Mouse (Mus musculus): ENCODE data around the gene Smarcc2. TPM values are rescaled to one million over a fixed set of nuclear protein-coding genes. Genes with fewer than 3 reads are reported as not detected.
A peak's percentile ranks its signal among the peaks of the same experiment; 100 is the strongest.

Gene Smarcc2
- 10 to 100 TPM; 47.0 to 62.8 TPM for total RNA-seq (2021)
- long read RNA-seq, experiment 1, full-length matches to known transcripts = 47 of 83 reads
- long read RNA-seq, experiment 1, partial matches to known transcripts = 19 of 83 reads
- long read RNA-seq, experiment 1, other reads (novel, unspliced or antisense) = 17 of 83 reads
- long read RNA-seq, experiment 2, full-length matches to known transcripts = 50 of 78 reads
- long read RNA-seq, experiment 2, partial matches to known transcripts = 17 of 78 reads
- long read RNA-seq, experiment 2, other reads (novel, unspliced or antisense) = 11 of 78 reads

GRCm38 (mm10) chr10:128458719-128459408 is at the start of gene Smarcc2:
Gene Smarcc2, plus strand, starts transcription at chr10:128459248.
- DNase-seq = peak; percentile 91

- peak; percentile 97 for DNase-seq
Observed at GRCm38 (mm10) chr10:128409692-128410559, 49.1 kb upstream of the Smarcc2 start.

DNA sequence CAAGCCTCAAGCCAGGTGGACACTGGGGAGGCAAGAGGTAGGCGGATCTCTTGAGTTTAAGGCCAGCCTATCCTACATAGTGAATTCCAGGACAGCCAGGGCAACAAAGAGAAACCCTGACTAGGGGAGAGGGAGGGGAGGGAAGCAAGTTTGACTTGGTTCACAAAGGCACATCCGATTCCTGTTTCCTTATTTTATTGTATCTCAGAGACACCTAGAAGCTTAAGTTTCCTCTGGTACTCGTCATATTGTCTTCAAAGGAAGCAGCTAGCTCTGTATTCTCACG is 48.5 kb upstream of the Smarcc2 start:
- DNase-seq = no peak

- DNase-seq = peak; percentile 95
Observed at GRCm38 (mm10) chr10:128411211-128412054, 47.6 kb upstream of the Smarcc2 start, which contains the start of the genes Nabp2 and Rnf41. Gene Nabp2, minus strand, starts transcription at chr10:128411492. Gene Rnf41, plus strand, starts transcription at chr10:128411657.

- no peak for DNase-seq
Observed at GRCm38 (mm10) chr10:128412055-128412381, 47.0 kb upstream of the Smarcc2 start.

- DNase-seq = no peak
Observed at GRCm38 (mm10) chr10:128412558-128412957, 46.5 kb upstream of the Smarcc2 start.

DNA sequence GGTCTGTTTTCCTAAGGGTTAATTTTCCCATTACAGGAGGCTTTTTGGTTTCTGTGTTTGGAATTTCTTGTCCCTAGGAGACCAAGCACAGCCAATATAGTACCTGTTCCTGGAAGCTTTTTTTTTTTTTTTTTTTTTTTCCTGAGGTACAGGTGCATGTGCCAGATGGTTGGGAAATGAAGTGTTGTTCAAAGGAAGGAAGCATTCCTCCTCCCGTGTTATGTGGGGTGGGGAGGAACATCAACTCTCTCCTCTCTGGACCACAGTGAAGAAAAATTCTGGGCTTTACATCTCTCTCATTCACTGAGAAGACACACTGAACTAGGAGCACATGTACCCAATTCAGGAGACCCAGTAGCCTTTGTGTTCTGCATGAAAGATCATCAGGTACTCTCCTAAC is 46.0 kb upstream of the Smarcc2 start:
- no peak for DNase-seq

DNA sequence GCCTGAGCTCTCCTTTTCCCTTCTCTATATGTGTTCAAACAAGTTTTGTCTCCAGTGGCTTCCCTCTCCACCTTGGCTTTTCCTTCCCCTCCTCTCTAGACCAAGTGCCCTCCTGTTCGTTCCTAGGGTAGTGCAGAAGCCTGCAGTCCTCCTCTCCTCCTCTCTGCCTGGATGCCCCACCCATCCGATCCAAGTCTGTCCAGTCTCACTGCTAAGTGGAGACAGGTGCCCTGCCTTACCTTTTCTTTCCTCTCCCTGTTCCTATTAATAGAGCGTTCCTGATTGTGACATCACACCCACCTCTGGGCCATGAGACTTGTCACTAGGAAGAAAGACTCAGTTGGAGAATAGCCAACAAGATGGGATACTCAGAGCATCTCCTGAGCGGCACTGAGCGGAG is 44.2 kb upstream of the Smarcc2 start:
- no peak for DNase-seq

- no peak for DNase-seq
Observed at GRCm38 (mm10) chr10:128422426-128422825, 36.6 kb upstream of the Smarcc2 start.

DNA sequence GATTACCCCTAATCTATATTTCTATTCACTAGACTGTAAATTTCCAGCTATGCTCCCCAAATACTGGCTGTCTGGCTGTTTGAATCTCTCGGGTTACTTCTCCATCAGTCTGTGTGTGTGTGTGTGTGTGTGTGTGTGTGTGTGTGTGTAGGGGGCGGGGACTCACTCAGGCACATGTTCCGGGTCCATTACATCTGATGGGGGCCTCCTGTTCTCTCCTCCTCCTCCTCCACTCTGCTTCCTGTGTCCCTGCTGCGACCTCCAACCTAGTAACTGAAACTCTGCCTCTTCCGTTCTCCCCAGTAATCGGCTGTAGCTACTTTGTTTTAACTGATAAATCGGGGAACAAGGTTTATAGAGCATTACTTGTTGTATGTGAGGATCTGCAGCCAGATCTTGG is 34.4 kb upstream of the Smarcc2 start:
- no peak for DNase-seq

DNA sequence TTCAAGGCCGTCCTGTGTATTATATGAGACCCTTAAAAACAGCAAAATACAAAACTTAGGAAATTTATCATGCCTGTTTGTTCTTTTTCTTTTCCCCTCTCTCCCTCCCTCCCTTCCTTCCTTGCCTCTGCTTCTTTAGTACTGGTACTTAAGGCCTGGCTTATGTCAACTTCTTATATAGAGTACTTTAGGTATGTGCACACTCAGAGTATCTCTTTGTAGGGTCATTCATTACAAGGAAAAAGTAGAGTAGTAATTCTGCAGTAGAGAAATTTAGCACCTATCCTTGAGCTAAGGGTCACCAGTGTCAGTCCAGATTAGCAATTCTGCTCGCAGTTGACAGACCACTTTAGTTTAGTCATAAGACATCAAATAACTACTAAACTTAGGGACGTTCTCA is 33.8 kb upstream of the Smarcc2 start:
- DNase-seq = no peak

GRCm38 (mm10) chr10:128429052-128429451 is 30.0 kb upstream of the Smarcc2 start:
- DNase-seq = no peak

DNA sequence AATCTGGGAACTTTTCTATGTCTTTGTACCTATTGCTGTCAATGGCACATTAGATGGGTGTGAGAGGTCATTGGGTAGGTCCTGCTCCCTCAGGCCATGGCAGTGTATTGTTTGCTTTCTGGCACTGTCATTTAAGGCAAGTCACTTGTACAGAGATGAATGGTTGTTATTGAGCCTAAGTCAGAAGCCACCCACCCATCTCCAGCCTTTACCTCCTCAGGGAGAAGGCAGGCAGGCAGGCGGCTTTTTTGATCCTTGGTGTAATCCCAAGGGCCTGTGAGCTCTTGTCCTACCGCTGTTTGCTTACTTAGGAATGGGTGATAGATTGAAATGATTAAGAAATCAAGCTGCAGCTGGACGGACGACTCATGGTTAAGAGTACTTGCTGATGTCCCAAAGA is 29.6 kb upstream of the Smarcc2 start:
- no peak for DNase-seq

DNA sequence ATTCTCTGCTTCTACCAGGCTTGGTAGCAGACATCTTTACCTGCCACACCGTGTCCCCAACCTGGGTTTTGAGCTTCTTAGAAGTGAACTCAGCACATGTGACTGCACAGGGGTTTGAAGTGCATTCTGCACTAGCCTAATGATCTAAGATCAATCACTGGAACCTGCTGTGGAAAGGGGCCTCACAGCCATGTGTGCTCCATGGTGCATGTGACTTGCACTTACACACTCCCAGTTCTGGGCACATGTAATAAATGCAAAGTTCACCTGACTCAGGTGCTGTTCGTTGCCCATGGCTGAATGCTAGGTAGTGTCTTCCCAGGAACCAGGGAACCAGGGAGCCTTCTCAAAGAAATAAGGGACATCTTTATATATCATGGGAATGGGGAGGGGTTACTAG is 25.6 kb upstream of the Smarcc2 start:
- DNase-seq = no peak

GRCm38 (mm10) chr10:128434681-128435080 is 24.4 kb upstream of the Smarcc2 start:
- DNase-seq = no peak

DNA sequence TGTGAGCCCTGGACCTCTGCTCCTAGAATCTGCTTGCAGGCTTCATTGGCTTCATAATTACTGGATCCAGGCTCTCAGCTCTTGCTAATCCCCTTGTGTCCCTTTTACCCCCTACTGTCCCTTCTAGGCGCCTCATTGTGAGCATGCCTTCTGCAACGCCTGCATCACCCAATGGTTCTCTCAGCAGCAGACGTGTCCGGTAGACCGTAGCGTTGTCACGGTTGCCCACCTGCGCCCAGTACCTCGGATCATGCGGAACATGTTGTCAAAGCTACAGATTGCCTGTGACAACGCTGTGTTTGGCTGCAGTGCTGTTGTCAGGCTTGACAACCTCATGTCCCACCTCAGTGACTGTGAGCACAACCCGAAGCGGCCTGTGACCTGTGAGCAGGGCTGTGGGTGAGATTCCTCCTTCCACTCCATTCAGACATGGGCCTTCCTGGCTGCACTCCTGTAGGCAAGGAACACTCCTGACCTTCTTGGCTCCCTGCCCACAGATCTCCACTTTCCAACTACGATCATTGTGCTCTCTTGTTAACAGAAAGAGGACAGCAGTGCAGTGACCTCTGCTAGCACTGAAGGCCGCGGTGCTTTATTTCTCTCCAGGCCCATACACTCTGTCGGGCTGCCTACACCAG is 23.7 kb upstream of the Smarcc2 start:
- DNase-seq = peak; percentile 33

DNA sequence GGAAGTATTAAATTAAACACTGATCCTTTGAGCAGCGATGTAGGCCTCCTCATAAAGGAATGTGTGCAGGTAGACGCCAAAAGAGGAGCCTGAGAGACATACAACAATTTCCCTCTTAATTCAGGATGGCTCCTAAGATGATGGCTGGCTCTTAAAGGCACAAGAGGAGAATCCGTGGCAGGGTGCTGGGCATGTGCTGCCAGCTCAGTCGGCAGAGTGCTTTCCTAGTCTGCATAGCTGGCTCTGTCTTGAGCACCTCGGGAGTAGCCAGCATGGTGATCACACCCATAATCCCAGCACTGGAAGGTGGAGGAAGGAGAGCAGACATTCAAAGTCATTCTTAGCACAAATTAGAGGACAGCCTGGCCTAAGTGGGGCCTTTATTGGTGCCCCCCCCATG is 23.2 kb upstream of the Smarcc2 start:
- DNase-seq = no peak

DNA sequence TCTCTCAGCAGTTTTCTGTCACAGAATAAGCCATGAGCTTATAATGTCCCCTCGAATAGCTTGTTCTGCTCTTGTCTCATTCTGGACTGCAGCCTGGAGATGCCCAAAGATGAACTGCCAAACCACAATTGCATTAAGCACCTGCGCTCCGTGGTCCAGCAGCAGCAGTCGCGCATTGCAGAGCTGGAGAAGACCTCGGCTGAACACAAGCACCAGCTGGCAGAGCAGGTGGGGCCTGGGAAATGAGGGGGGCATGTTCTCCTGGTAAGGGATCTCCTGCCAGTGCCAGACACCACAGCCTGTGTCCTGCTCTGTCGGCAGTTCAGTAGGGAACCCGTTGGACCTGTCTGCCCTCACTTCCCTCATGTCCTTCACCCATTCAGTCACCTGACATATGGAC is 22.7 kb upstream of the Smarcc2 start:
- DNase-seq = no peak

DNA sequence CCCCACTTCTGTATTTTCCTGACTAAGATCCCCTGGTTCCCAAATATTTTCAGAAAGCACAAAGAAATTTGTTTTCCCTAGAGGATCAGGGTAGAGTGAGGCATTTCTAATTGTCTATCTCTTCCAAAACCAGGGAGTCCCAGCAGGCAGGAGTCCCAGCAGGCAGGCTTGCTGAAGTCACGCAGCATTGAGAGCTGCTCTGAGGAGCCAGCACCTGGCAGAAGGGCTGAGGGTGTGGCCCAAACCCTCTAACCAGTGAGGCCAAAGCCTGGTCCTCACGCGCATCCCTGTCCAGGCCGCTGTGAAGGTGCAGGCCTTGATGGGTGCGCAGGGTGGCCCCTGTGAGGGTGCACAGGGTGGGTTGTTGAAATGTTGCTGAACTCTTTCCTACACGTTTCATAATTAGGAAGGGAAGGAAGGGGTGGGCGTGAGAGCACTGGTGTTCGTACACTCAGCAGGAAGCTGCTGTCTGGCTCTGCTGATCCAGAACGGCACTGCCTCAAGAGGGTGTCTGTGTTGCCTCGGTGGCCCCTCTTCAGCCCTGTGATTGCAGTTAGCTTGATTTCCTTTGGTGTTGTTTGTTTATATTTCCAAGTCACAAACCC is 20.3 kb upstream of the Smarcc2 start:
- no peak for DNase-seq

GRCm38 (mm10) chr10:128440407-128440806 is 18.6 kb upstream of the Smarcc2 start:
- DNase-seq = no peak
